Comparison of ENCODE assay signal across 26 mouse cellular contexts in genomic region chr6:44297413-44297812, GRCm38 (mm10).
DNase-seq lines count a peak whose midpoint lies in the region; ATAC-seq lines count a peak whose summit lies in the region.
"Had no signal": no experiment of that assay in that cellular context is flagged by ENCODE, and none has a peak within 500 bp of the region (broad histone marks: within the 10 kb centered on the region; RNA-seq: fewer than 3 reads in every experiment).

No protein-coding gene starts in this region.

- no peaks in the 10 kb centered on the region for H3K27me3 ChIP-seq in midbrain, embryonic 14.5 days (ENCODE audit: control insufficient read depth, insufficient read depth, low read length)
- no peaks in the 10 kb centered on the region for H3K27me3 ChIP-seq in midbrain, embryonic 16.5 days (ENCODE audit: control insufficient read depth, insufficient read depth, low read depth, low read length)
- H3K27me3 ChIP-seq: heart, embryonic 12.5 days; limb, embryonic 12.5 days; liver, embryonic 15.5 days; lung, embryonic 15.5 days; stomach, embryonic 15.5 days had no signal

- DNase-seq in midbrain, embryonic 14.5 days = peak; percentile 11
- DNase-seq in cerebellum, adult 11 months = peak; percentile 78
- peak; percentile 75 for DNase-seq in cerebellum, adult 8-10 months
- DNase-seq in cerebellum, postnatal 25 days = peak; percentile 75 to 88
- DNase-seq in embryo, embryonic 10.5 days (ENCODE audit: low spot score) = no peak
- no peak for DNase-seq in urinary bladder, adult 18-20 months (ENCODE audit: low spot score in 2 of 2)
- DNase-seq in adrenal gland, adult (ENCODE audit: inconsistent age in 2 of 2, low spot score in 1 of 2) = no peak
- DNase-seq: adrenal gland, adult 8-10 months; B cell, adult 2 months; gastrocnemius, postnatal 25 days; heart, adult 18-20 months; heart, postnatal 4 days; kidney, adult 9 months; kidney, postnatal 10 days; layer of hippocampus, adult 9-11 months; right cerebral cortex, postnatal 25 days had no signal

- 73% methylated on average over 1 of the region's 1 CpGs for WGBS in midbrain, embryonic 14.5 days
- 66% methylated on average over 1 of the region's 1 CpGs for WGBS in midbrain, embryonic 16.5 days

- no peak overlapping the region for H3K4me3 ChIP-seq in midbrain, embryonic 14.5 days (replicated peaks; ENCODE audit: low read depth, low read length)
- H3K4me3 ChIP-seq in midbrain, embryonic 16.5 days (ENCODE audit: low read depth, low read length) = no peak overlapping the region
- H3K4me3 ChIP-seq: heart, embryonic 12.5 days; limb, embryonic 12.5 days; liver, embryonic 15.5 days; lung, embryonic 15.5 days; stomach, embryonic 15.5 days had no signal

- no peak overlapping the region for H3K9ac ChIP-seq in midbrain, embryonic 14.5 days (replicated peaks; ENCODE audit: low read length)
- no peak overlapping the region for H3K9ac ChIP-seq in midbrain, embryonic 16.5 days (ENCODE audit: low read depth, low read length)
- H3K9ac ChIP-seq: heart, embryonic 12.5 days; limb, embryonic 12.5 days; liver, embryonic 15.5 days; lung, embryonic 15.5 days; stomach, embryonic 15.5 days had no signal

- H3K9me3 ChIP-seq in midbrain, embryonic 14.5 days (ENCODE audit: control insufficient read depth, low read length) = no peaks in the 10 kb centered on the region
- H3K9me3 ChIP-seq in midbrain, embryonic 16.5 days (replicated peaks; ENCODE audit: control insufficient read depth, low read length, poor library complexity, severe bottlenecking) = no peaks in the 10 kb centered on the region
- H3K9me3 ChIP-seq: heart, embryonic 12.5 days; limb, embryonic 12.5 days; liver, embryonic 15.5 days; lung, embryonic 15.5 days; stomach, embryonic 15.5 days had no signal

- no peak overlapping the region for H3K4me2 ChIP-seq in midbrain, embryonic 14.5 days (ENCODE audit: low read length)
- H3K4me2 ChIP-seq in midbrain, embryonic 16.5 days (ENCODE audit: low read length) = no peak overlapping the region
- H3K4me2 ChIP-seq: heart, embryonic 12.5 days; limb, embryonic 12.5 days; liver, embryonic 15.5 days; lung, embryonic 15.5 days; midbrain, embryonic 11.5 days; stomach, embryonic 15.5 days had no signal

- H3K36me3 ChIP-seq in midbrain, embryonic 14.5 days (ENCODE audit: control insufficient read depth, insufficient read depth, low read length) = no peaks in the 10 kb centered on the region
- no peaks in the 10 kb centered on the region for H3K36me3 ChIP-seq in midbrain, embryonic 16.5 days (ENCODE audit: control insufficient read depth, insufficient read depth, low read length)
- H3K36me3 ChIP-seq: heart, embryonic 12.5 days; limb, embryonic 12.5 days; liver, embryonic 15.5 days; lung, embryonic 15.5 days; stomach, embryonic 15.5 days had no signal

- H3K27ac ChIP-seq in midbrain, embryonic 14.5 days (replicated peaks; ENCODE audit: low read depth, low read length) = no peak overlapping the region
- no peak overlapping the region for H3K27ac ChIP-seq in midbrain, embryonic 16.5 days (ENCODE audit: low read length)
- H3K27ac ChIP-seq: limb, embryonic 12.5 days; liver, embryonic 15.5 days; lung, embryonic 15.5 days; stomach, embryonic 15.5 days had no signal

- no peak for ATAC-seq in midbrain, embryonic 14.5 days (ENCODE audit: low FRiP score, low TSS enrichment)
- ATAC-seq in midbrain, embryonic 16.5 days = no peak
- ATAC-seq: activated CD4-positive, CD25-positive, alpha-beta regulatory T cell, adult 4 months; forebrain, embryonic 14.5 days; intestine, postnatal 0 days had no signal

- H3K4me1 ChIP-seq in midbrain, embryonic 14.5 days (ENCODE audit: control insufficient read depth, insufficient read depth, low read length) = no peaks in the 10 kb centered on the region
- no peaks in the 10 kb centered on the region for H3K4me1 ChIP-seq in midbrain, embryonic 16.5 days (ENCODE audit: control insufficient read depth, insufficient read depth, low read length)
- H3K4me1 ChIP-seq: heart, embryonic 12.5 days; limb, embryonic 12.5 days; liver, embryonic 15.5 days; lung, embryonic 15.5 days; stomach, embryonic 15.5 days had no signal

Comparison
In these comparisons a context has a peak if more than half of its experiments do, and no peak if none do; other contexts are left out.
1. DNase-seq: peak in midbrain, embryonic 14.5 days (single experiment), cerebellum, adult 11 months (single experiment), cerebellum, adult 8-10 months (single experiment) and cerebellum, postnatal 25 days (2 of 2); none in embryo, embryonic 10.5 days (single experiment), urinary bladder, adult 18-20 months (0 of 2) and adrenal gland, adult (0 of 2).